Mouse (Mus musculus) megakaryocyte, embryonic 14.5 days (primary cell): Measurements from ENCODE around the gene Gm20604.

Experiments
- FLI1 ChIP-seq: IDR thresholded peaks from 2 replicates; pipeline ENCODE4 v1.6.1; 2012; ENCODE audit warnings: low read length, inconsistent platforms, mixed read lengths
- GATA1 ChIP-seq: IDR thresholded peaks from 3 replicates; pipeline ENCODE4 v1.6.1; 2012; ENCODE audit warnings: mixed read lengths, low read length, inconsistent platforms, borderline replicate concordance

- no peak for TF ChIP-seq GATA1
- no peak for TF ChIP-seq FLI1
Observed at GRCm38 (mm10) chr12:102761668-102762067, 3.2 kb upstream of the Gm20604 start.
